Mouse (Mus musculus) neural tube, embryonic 15.5 days (tissue): ENCODE measurements at regions not wholly inside any gene's neighbourhood (a gene's known extent, or its start where the extent isn't known, plus 50 kb on each side); places are given as distances from the start of the nearest gene placed in this dataset.

Source experiments
- ATAC-seq: fragments of 200-750 bp; cut with Nextera tagmentation; 2 replicates; pipeline ENCODE4 v1.8.0; 2017; ENCODE audit warnings: mild to moderate bottlenecking, moderate TSS enrichment, moderate library complexity; ENCODE audit not compliant: low FRiP score
- H3K27ac ChIP-seq: fragments of 300-500 bp; sonication (generic); replicated peaks from 2 replicates; pipeline ENCODE4 v1.5.1; 2015; ENCODE audit warnings: mild to moderate bottlenecking, inconsistent platforms
- H3K27me3 ChIP-seq: fragments of 300-500 bp; sonication (generic); replicated peaks from 2 replicates; pipeline ENCODE4 v1.6.1; 2015; ENCODE audit warnings: inconsistent platforms
- H3K36me3 ChIP-seq: fragments of 300-500 bp; sonication (generic); 2 replicates; pipeline ENCODE4 v1.6.1; 2015; ENCODE audit warnings: inconsistent platforms
- H3K4me1 ChIP-seq: fragments of 300-500 bp; sonication (generic); 2 replicates; pipeline ENCODE4 v1.6.1; 2015; ENCODE audit warnings: inconsistent platforms
- H3K4me2 ChIP-seq: fragments of 300-500 bp; sonication (generic); 2 replicates; pipeline ENCODE4 v1.6.1; 2015; ENCODE audit warnings: inconsistent platforms, mild to moderate bottlenecking, moderate library complexity
- H3K4me3 ChIP-seq: fragments of 300-500 bp; sonication (generic); replicated peaks from 2 replicates; pipeline ENCODE4 v1.5.1; 2015; ENCODE audit warnings: mild to moderate bottlenecking, inconsistent platforms
- H3K9ac ChIP-seq: fragments of 300-500 bp; sonication (generic); replicated peaks from 2 replicates; pipeline ENCODE4 v1.6.1; 2015; ENCODE audit warnings: mild to moderate bottlenecking, inconsistent platforms
- H3K9me3 ChIP-seq: fragments of 300-500 bp; sonication (generic); replicated peaks from 2 replicates; pipeline ENCODE4 v1.6.1; 2016; ENCODE audit warnings: inconsistent platforms
- WGBS: fragments of 180-500 bp; shearing (Covaris S2); methylation state at CpG from one replicate; pipeline ENCODE4 v1.1.7; 2015; ENCODE audit warnings: mixed read lengths; 5-methylcytosine and 5-hydroxymethylcytosine counted together

DNA sequence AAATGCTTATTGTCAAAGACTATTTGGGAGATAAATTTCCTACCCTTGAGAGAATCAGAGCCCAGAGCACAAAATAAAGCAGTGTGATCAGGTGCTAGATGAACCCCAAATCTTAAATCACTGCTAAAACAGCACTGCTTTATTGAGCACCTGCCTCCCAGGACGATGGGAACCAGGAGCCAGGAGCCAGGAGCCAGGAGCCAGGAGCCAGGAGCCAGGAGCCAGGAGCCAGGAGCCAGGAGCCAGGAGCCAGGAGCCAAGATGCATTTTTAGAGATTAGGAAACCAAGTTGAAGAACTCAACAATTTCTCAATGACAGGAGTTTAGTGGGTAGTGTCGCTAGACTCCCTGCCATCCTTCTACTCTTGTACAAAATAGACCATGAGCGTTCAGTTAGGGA lies 1396.9 kb downstream of the Gsdmc2 start:
- Histone ChIP-seq H3K4me1 (no peaks in the 10 kb centered on the region), H3K4me3 (no peak overlapping the region), H3K9me3 (no peaks in the 10 kb centered on the region), H3K9ac (no peak overlapping the region), H3K4me2 (no peak overlapping the region), H3K36me3 (no peaks in the 10 kb centered on the region), H3K27ac (no peak overlapping the region), H3K27me3 (no peaks in the 10 kb centered on the region)
- WGBS: 86% methylated on average over 3 of the region's 3 CpGs
- ATAC-seq: no peak

DNA sequence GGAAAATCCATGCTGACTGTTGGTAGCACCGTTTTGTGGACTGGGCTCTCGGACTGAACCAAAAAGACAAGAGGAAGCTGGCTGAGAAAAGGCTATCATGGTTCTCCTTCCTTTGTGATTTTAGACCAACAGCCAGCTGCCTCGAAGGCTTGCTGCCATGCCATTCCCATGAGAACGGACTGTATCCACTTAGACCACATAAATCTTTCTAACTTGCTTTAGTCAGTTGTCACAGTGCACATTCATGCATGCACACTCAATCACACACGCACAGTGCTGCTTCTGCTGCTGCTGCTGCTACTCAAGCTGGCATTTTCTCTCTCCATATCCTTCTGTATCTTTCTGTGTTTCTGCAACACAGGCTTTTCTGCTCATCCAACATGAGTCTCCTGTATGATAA lies 1405.8 kb downstream of the Gsdmc2 start:
- WGBS: 21% methylated on average over 5 of the region's 5 CpGs
- Histone ChIP-seq H3K27ac (no peak overlapping the region), H3K9ac (no peak overlapping the region), H3K4me2 (no peak overlapping the region), H3K36me3 (no peaks in the 10 kb centered on the region), H3K27me3 (no peaks in the 10 kb centered on the region), H3K4me3 (no peak overlapping the region), H3K9me3 (no peaks in the 10 kb centered on the region), H3K4me1 (0 out of 2 replicates have a peak, but pooled peaks cover 5% of the 10 kb centered on the region)
- no peak for ATAC-seq

DNA sequence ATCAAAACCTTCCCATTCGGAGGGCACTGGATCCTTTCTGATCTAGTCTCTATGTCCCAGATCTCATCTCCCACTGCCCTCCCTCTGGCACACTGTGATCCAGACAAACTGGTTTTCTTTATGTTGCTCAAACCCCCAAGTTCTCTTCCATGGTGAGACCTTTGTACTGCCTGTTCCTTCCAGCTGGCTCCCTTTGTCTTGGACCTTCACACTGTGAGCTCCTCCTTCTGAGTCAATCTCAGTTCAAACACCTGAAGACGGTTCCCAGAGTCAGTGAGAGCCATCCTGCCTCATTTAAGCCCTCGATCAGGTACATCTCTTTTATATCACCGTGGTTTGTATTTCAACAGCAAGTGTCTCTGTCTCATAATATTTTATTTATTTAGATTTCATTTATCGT lies 1408.3 kb downstream of the Gsdmc2 start:
- Histone ChIP-seq H3K4me2 (no peak overlapping the region), H3K27me3 (no peaks in the 10 kb centered on the region), H3K27ac (no peak overlapping the region), H3K4me1 (0 out of 2 replicates have a peak, but pooled peaks cover 5% of the 10 kb centered on the region), H3K4me3 (no peak overlapping the region), H3K36me3 (no peaks in the 10 kb centered on the region), H3K9ac (no peak overlapping the region), H3K9me3 (no peaks in the 10 kb centered on the region)
- WGBS: 90% methylated on average over 5 of the region's 5 CpGs
- no peak for ATAC-seq

GRCm38 (mm10) chr15:62435141-62435680 lies 1409.8 kb downstream of the Gsdmc2 start:
- Histone ChIP-seq H3K9ac (no peak overlapping the region), H3K27me3 (no peaks in the 10 kb centered on the region), H3K36me3 (no peaks in the 10 kb centered on the region), H3K27ac (no peak overlapping the region), H3K4me1 (0 out of 2 replicates have a peak, but pooled peaks cover 5% of the 10 kb centered on the region), H3K9me3 (no peaks in the 10 kb centered on the region), H3K4me3 (no peak overlapping the region), H3K4me2 (no peak overlapping the region)
- no peak for ATAC-seq
- 96% methylated on average over 4 of the region's 4 CpGs for WGBS

- 92% methylated on average over 1 of the region's 1 CpGs for WGBS
- H3K4me1 ChIP-seq: no peaks in the 10 kb centered on the region
- ATAC-seq: no peak
- no peak overlapping the region for H3K4me3 ChIP-seq
- no peaks in the 10 kb centered on the region for H3K9me3 ChIP-seq
- H3K4me2 ChIP-seq: no peak overlapping the region
- H3K36me3 ChIP-seq: no peaks in the 10 kb centered on the region
- H3K9ac ChIP-seq: no peak overlapping the region
- H3K27me3 ChIP-seq: no peaks in the 10 kb centered on the region
- H3K27ac ChIP-seq: no peak overlapping the region
Observed at GRCm38 (mm10) chr15:62432742-62433245, 1412.2 kb downstream of the Gsdmc2 start.

DNA sequence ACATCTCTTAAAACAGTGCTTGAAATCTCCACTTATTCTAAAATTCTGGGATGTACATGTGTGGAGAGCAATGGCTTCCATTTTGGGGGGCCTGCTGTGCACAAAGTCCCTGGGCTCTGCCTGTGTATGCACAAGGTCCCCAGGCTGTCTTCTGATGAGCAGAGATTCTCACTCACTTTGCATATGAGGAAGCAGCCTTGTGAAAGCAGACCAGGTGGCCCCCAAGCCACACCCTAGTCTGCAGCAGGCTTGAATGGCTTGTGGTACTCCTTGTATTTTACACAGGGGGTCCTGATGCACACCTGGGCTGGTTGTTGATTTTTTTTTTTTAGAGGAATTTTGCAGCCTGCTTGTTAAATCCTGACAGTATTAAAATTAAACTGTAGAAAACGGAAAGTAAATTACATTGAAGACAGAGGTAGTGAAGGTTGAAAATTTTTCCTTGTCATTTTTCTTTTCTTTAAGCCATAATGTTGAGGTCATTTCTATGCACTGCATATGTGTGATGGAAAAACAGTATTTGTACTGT lies 1413.8 kb downstream of the Gsdmc2 start:
- no peaks in the 10 kb centered on the region for H3K9me3 ChIP-seq
- no peak overlapping the region for H3K9ac ChIP-seq
- H3K4me1 ChIP-seq: no peaks in the 10 kb centered on the region
- H3K27ac ChIP-seq: no peak overlapping the region
- no peak for ATAC-seq
- no peaks in the 10 kb centered on the region for H3K27me3 ChIP-seq
- H3K36me3 ChIP-seq: no peaks in the 10 kb centered on the region
- no peak overlapping the region for H3K4me2 ChIP-seq
- WGBS: 87% methylated on average over 1 of the region's 1 CpGs
- no peak overlapping the region for H3K4me3 ChIP-seq

GRCm38 (mm10) chr15:62422995-62423394 lies 1422.0 kb downstream of the Gsdmc2 start:
- Histone ChIP-seq H3K9me3 (no peaks in the 10 kb centered on the region), H3K27me3 (no peaks in the 10 kb centered on the region), H3K9ac (no peak overlapping the region), H3K27ac (no peak overlapping the region), H3K4me1 (no peaks in the 10 kb centered on the region), H3K4me2 (no peak overlapping the region), H3K36me3 (no peaks in the 10 kb centered on the region), H3K4me3 (no peak overlapping the region)
- 80% methylated on average over 5 of the region's 5 CpGs for WGBS
- no peak for ATAC-seq

GRCm38 (mm10) chr15:62421073-62421851 lies 1423.7 kb downstream of the Gsdmc2 start:
- no peak overlapping the region for H3K9ac ChIP-seq
- H3K4me2 ChIP-seq: no peak overlapping the region
- H3K4me1 ChIP-seq: no peaks in the 10 kb centered on the region
- no peak overlapping the region for H3K27ac ChIP-seq
- H3K4me3 ChIP-seq: no peak overlapping the region
- 73% methylated on average over 7 of the region's 7 CpGs for WGBS
- H3K27me3 ChIP-seq: no peaks in the 10 kb centered on the region
- no peaks in the 10 kb centered on the region for H3K36me3 ChIP-seq
- H3K9me3 ChIP-seq: no peaks in the 10 kb centered on the region
- no peak for ATAC-seq

DNA sequence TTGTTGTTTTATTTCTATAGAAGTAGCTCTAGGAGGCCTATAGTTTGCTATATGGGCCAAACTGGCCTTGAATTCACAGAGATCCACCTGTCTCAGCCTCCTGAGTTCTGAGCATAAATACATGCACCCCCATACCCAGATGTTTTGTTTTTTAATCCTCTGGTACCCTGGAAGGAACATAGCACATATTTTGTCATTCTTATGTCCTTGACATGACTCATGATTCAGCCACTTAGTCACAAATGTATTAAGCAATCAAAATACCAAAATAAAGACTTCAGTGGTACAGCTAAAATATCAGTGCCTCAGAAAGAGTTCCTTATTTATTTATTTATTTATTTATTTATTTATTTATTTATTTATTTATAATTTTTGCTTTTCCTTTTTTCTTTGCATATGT lies 1428.3 kb downstream of the Gsdmc2 start:
- ATAC-seq: no peak
- no peak overlapping the region for H3K4me3 ChIP-seq
- H3K4me2 ChIP-seq: no peak overlapping the region
- no peaks in the 10 kb centered on the region for H3K27me3 ChIP-seq
- no peak overlapping the region for H3K9ac ChIP-seq
- no peaks in the 10 kb centered on the region for H3K4me1 ChIP-seq
- H3K27ac ChIP-seq: no peak overlapping the region
- no peaks in the 10 kb centered on the region for H3K36me3 ChIP-seq
- no peaks in the 10 kb centered on the region for H3K9me3 ChIP-seq

DNA sequence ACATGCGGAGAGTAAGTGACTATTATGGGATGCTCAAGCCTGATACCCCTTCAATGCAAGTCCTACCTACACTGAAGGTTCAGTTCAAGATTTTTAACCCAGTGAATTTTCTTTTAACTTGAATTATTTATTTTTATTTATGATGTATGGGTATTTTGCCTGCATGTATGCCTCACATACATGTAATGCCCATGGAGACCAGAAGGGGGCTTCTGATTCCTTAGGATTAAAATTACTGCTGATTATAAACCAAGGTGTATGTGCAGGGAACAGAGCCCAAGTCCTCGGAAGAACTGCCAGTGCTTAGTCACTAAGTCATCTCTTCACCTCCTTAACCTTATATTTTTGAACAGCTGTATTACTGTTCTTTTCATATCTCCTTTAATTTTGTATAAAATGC lies 1431.3 kb downstream of the Gsdmc2 start:
- H3K27me3 ChIP-seq: no peaks in the 10 kb centered on the region
- H3K9me3 ChIP-seq: no peaks in the 10 kb centered on the region; the same call in 1 of the 2 replicates
- WGBS: 96% methylated on average over 2 of the region's 2 CpGs
- no peaks in the 10 kb centered on the region for H3K36me3 ChIP-seq
- ATAC-seq: no peak
- H3K4me3 ChIP-seq: no peak overlapping the region
- no peak overlapping the region for H3K9ac ChIP-seq
- no peak overlapping the region for H3K27ac ChIP-seq
- H3K4me1 ChIP-seq: no peaks in the 10 kb centered on the region
- H3K4me2 ChIP-seq: no peak overlapping the region

GRCm38 (mm10) chr15:62402142-62402541 lies 1442.8 kb downstream of the Gsdmc2 start:
- WGBS: 93% methylated on average over 5 of the region's 5 CpGs
- Histone ChIP-seq H3K4me3 (no peak overlapping the region), H3K9ac (no peak overlapping the region), H3K9me3 (no peaks in the 10 kb centered on the region), H3K4me2 (no peak overlapping the region), H3K36me3 (no peaks in the 10 kb centered on the region), H3K27ac (no peak overlapping the region), H3K27me3 (no peaks in the 10 kb centered on the region), H3K4me1 (no peaks in the 10 kb centered on the region)
- no peak for ATAC-seq

DNA sequence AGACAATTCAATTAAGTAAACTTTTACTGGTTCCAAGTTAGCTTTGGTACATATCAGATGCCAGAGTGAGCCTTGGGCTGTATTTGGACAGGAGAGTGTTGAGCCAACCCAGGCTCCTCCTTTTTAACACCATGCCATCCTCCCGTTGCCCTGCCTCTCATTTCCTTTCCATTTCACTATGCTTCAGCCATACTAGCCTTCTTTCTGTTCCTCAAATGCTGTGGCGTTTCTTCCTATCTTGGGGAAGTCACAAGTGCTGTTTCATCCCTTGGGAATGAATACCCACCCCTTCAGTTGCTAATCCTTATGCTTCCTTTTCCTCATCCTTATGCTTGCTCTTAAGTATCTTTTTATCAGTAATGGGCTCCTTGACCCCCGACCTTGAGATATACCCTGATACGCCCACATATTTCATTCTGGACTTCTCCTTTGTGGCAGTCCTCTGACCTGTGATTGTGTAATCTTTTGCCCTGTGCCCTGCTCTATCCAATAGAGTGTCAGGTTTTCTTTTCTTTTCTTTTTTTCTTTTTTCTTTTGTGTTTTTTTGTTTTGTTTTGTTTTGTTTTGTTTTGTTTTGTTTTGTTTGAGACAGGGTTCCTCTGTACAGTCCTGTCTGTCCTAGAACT lies 1443.9 kb downstream of the Gsdmc2 start:
- Histone ChIP-seq H3K9ac (no peak overlapping the region), H3K9me3 (no peaks in the 10 kb centered on the region), H3K4me2 (no peak overlapping the region), H3K36me3 (no peaks in the 10 kb centered on the region), H3K27me3 (no peaks in the 10 kb centered on the region), H3K27ac (no peak overlapping the region), H3K4me3 (no peak overlapping the region), H3K4me1 (no peaks in the 10 kb centered on the region)
- 82% methylated on average over 4 of the region's 4 CpGs for WGBS
- ATAC-seq: no peak
